ENCODE assay signal across 7 mouse cellular contexts in the genomic region with DNA sequence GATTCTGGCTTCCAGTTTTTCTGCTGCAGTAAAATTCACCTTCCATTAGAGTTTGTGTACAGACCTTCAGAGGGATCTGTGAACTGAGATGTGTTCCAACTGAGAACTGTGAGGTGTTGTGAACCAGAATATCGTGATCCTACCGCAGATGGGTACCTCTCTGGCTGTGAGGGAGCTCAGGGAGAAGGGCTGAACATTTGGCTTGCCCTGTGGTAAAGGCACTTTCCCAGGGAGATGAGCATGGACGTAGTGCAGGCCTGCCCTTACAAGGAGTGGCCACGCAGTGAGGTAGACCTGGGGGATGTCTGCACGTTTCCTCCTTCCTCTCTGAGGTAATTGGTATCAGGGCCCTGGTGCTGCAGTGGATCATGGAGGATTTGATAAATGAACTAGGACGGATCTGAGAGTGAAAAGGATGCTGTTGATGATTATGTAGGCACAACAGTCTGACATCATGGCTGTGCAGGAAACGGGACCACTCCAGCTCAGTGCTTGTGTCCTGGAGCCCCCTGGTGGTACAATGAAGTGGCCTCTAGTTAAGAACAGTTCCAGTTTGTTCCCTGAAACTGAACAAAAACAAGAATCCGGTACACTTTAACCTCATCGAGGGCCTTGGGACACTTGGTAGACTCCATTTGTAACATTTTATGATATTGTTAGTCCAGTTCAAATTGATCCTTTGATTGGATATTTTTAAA. TPM values are rescaled to one million over a fixed set of nuclear protein-coding genes. Genes with fewer than 3 reads are reported as not detected.
A peak's percentile ranks its signal among the peaks of the same experiment; 100 is the strongest.
DNase-seq lines count a peak whose midpoint lies in the region; ATAC-seq and TF ChIP-seq lines count a peak whose summit lies in the region.

No protein-coding gene starts in this region.

- no peak overlapping the region for H3K27ac ChIP-seq in spleen, adult 2 months (ENCODE audit: insufficient read depth, low read length)
- H3K27ac ChIP-seq in embryonic facial prominence, embryonic 11.5 days (replicated peaks; ENCODE audit: low read depth, low read length) = no peak overlapping the region
- H3K27ac ChIP-seq in kidney, embryonic 14.5 days (ENCODE audit: low read depth, low read length) = no peak overlapping the region

- H3K4me3 ChIP-seq in spleen, adult 2 months (ENCODE audit: extremely low read depth, insufficient read depth, insufficient read length) = no peak overlapping the region
- no peak overlapping the region for H3K4me3 ChIP-seq in embryonic facial prominence, embryonic 11.5 days (ENCODE audit: low read depth, low read length)
- no peak overlapping the region for H3K4me3 ChIP-seq in kidney, embryonic 14.5 days (ENCODE audit: low read length)

- 64% methylated on average over 9 of the region's 9 CpGs for whole genome bisulfite sequencing in spleen, adult 2 months
- 52% methylated on average over 9 of the region's 9 CpGs for WGBS in embryonic facial prominence, embryonic 11.5 days
- WGBS in kidney, embryonic 14.5 days = 58% methylated on average over 9 of the region's 9 CpGs

- no peaks in the 10 kb centered on the region for H3K36me3 ChIP-seq in spleen, adult 2 months (ENCODE audit: control insufficient read depth, insufficient read depth, low read length)
- no peaks in the 10 kb centered on the region for H3K36me3 ChIP-seq in embryonic facial prominence, embryonic 11.5 days (replicated peaks; ENCODE audit: control insufficient read depth, insufficient read depth, low read depth, low read length)
- H3K36me3 ChIP-seq in kidney, embryonic 14.5 days (ENCODE audit: control insufficient read depth, insufficient read depth, low read length) = peaks cover 2% of the 10 kb centered on the region

- peak; percentile 76; the same call in 1 of the 2 replicates for TF ChIP-seq CTCF in spleen, adult 2 months (IDR thresholded peaks at IDR 0.05; ENCODE audit: extremely low read depth, insufficient read depth, insufficient read length, insufficient replicate concordance)

- no peak for TF ChIP-seq POLR2A in spleen, adult 2 months (IDR thresholded peaks at IDR 0.05; ENCODE audit: low read depth, low read length)

- H3K27me3 ChIP-seq in spleen, adult 2 months (ENCODE audit: control insufficient read depth, insufficient read depth, low read length) = no peaks in the 10 kb centered on the region
- no peaks in the 10 kb centered on the region for H3K27me3 ChIP-seq in embryonic facial prominence, embryonic 11.5 days (ENCODE audit: control insufficient read depth, insufficient read depth, low read length)
- H3K27me3 ChIP-seq in kidney, embryonic 14.5 days (ENCODE audit: control insufficient read depth, insufficient read depth, low read length) = no peaks in the 10 kb centered on the region

- no peak overlapping the region for H3K4me2 ChIP-seq in embryonic facial prominence, embryonic 11.5 days (ENCODE audit: low read depth, low read length)
- H3K4me2 ChIP-seq in kidney, embryonic 14.5 days (replicated peaks; ENCODE audit: low read depth, low read length) = no peak overlapping the region

- H3K9me3 ChIP-seq in embryonic facial prominence, embryonic 11.5 days (replicated peaks; ENCODE audit: control insufficient read depth, low read length) = no peaks in the 10 kb centered on the region
- H3K9me3 ChIP-seq in kidney, embryonic 14.5 days (ENCODE audit: control insufficient read depth, low read length) = no peaks in the 10 kb centered on the region

- H3K4me1 ChIP-seq in spleen, adult 2 months (ENCODE audit: control insufficient read depth, insufficient read depth, insufficient read length) = no peaks in the 10 kb centered on the region
- no peaks in the 10 kb centered on the region for H3K4me1 ChIP-seq in embryonic facial prominence, embryonic 11.5 days (ENCODE audit: control insufficient read depth, insufficient read depth, low read length)
- H3K4me1 ChIP-seq in kidney, embryonic 14.5 days (ENCODE audit: control insufficient read depth, insufficient read depth, low read length) = peaks cover 5% of the 10 kb centered on the region; the same call in 1 of the 2 replicates

- no peak for ATAC-seq in embryonic facial prominence, embryonic 11.5 days (replicated peaks; ENCODE audit: insufficient number of reproducible peaks, low FRiP score, low TSS enrichment, low read depth)
- ATAC-seq in kidney, embryonic 14.5 days (ENCODE audit: low FRiP score, low TSS enrichment) = peak; percentile 68

- no peak overlapping the region for H3K9ac ChIP-seq in embryonic facial prominence, embryonic 11.5 days (replicated peaks; ENCODE audit: low read length)
- no peak overlapping the region for H3K9ac ChIP-seq in kidney, embryonic 14.5 days (ENCODE audit: low read depth, low read length)

- DNase-seq in spleen, adult 2 months (ENCODE audit: low read depth in 1 of 2, low spot score in 2 of 2) = peak; percentile 36 to 52
- DNase-seq in spleen, adult 12 weeks (ENCODE audit: low spot score) = no peak
- DNase-seq in adrenal gland, adult 18-20 months (ENCODE audit: low spot score in 2 of 2) = peak; percentile 48 to 53
- peak; percentile 86 for DNase-seq in embryonic facial prominence, embryonic 11.5 days (ENCODE audit: low spot score)
- peak; percentile 85 for DNase-seq in lung, postnatal 36 days
- peak; percentile 7 to 49 for DNase-seq in spleen, postnatal 14 days (ENCODE audit: low spot score in 2 of 2)

RNA-seq across cellular contexts. Expression of gene Ncbp3, which starts 8.3 kb away (rescaled TPM):
- 1.8 and 2.0 TPM in 2 replicates for polyA plus RNA-seq in spleen, adult 2 months (2012; rRNA removed)
- 10 to 100 TPM in 1 of 2 experiments, 1 to 10 TPM in 1; 9.2 to 10.5 TPM for total RNA-seq in adrenal gland, adult 18-20 months (2021)
- 11.3 and 11.9 TPM in 2 replicates for polyA plus RNA-seq in embryonic facial prominence, embryonic 11.5 days (2014; fragmentation: Nextera tagmentation; extraction: Ambion mirVana)
- polyA plus RNA-seq in kidney, embryonic 14.5 days (2014; fragmentation: Nextera tagmentation; extraction: Ambion mirVana) = 8.7 and 12.9 TPM in 2 replicates

RNA-seq across cellular contexts. Expression of gene Camkk1, which starts 20.4 kb away (rescaled TPM):
- 2.2 and 2.4 TPM in 2 replicates for polyA plus RNA-seq in spleen, adult 2 months (2012; rRNA removed)
- 1 to 10 TPM; 2.5 to 4.5 TPM for total RNA-seq in adrenal gland, adult 18-20 months (2021)
- polyA plus RNA-seq in embryonic facial prominence, embryonic 11.5 days (2014; fragmentation: Nextera tagmentation; extraction: Ambion mirVana) = 3.4 and 4.2 TPM in 2 replicates
- polyA plus RNA-seq in kidney, embryonic 14.5 days (2014; fragmentation: Nextera tagmentation; extraction: Ambion mirVana) = 2.2 and 2.8 TPM in 2 replicates

RNA-seq across cellular contexts. Expression of gene P2rx1, which starts 40.3 kb away (rescaled TPM):
- polyA plus RNA-seq in spleen, adult 2 months (2012; rRNA removed) = 14.3 and 16.3 TPM in 2 replicates
- under 1 TPM; 0.56 to 0.83 TPM for total RNA-seq in adrenal gland, adult 18-20 months (2021)
- 1.2 and 1.3 TPM in 2 replicates for polyA plus RNA-seq in embryonic facial prominence, embryonic 11.5 days (2014; fragmentation: Nextera tagmentation; extraction: Ambion mirVana)
- polyA plus RNA-seq in kidney, embryonic 14.5 days (2014; fragmentation: Nextera tagmentation; extraction: Ambion mirVana) = 0.61 and 0.76 TPM in 2 replicates

RNA-seq across cellular contexts. Expression of gene Itgae, which starts 51.1 kb away (rescaled TPM):
- polyA plus RNA-seq in spleen, adult 2 months (2012; rRNA removed) = 5.0 and 5.1 TPM in 2 replicates
- total RNA-seq in adrenal gland, adult 18-20 months (2021) = 1 to 10 TPM in 1 of 2 experiments, under 1 TPM in 1; 0.33 to 1.1 TPM
- 0.06 and 0.17 TPM in 2 replicates for polyA plus RNA-seq in embryonic facial prominence, embryonic 11.5 days (2014; fragmentation: Nextera tagmentation; extraction: Ambion mirVana)
- 0.20 and 0.24 TPM in 2 replicates for polyA plus RNA-seq in kidney, embryonic 14.5 days (2014; fragmentation: Nextera tagmentation; extraction: Ambion mirVana)
